Mouse (Mus musculus) left cerebral cortex, postnatal 14 days (tissue): ENCODE data around the gene Rpl34. TPM values are rescaled to one million over a fixed set of nuclear protein-coding genes. Genes with fewer than 3 reads are reported as not detected.
A peak's percentile ranks its signal among the peaks of the same experiment; 100 is the strongest.

Source experiments
- DNase-seq, 2 experiments: peaks; one replicate each; pipeline ENCODE4 v3.0.0; 2021 to 2022; ENCODE audit warnings: low spot score in 2 of 2, mixed read lengths in 1 of 2
- intact Hi-C: fragments of 180-260 bp; cut with DNase I; formaldehyde crosslinking; loops from one replicate; pipeline ENCODE4 v1.15.1; 2025
- long read RNA-seq, 2 experiments: library from polyadenylated mRNA; stranded (forward); transcript quantifications; one replicate each; pipeline ENCODE4 v2.0.0; 2021
- total RNA-seq, 2 experiments: library from RNA; stranded (reverse); gene quantifications; 2 replicates each; pipeline ENCODE4 v1.2.3; 2021

Gene Rpl34
- total RNA-seq: 100 to 1,000 TPM; 288 to 297 TPM
- long read RNA-seq, experiment 1, transcript Rpl34-202 (5 exons, 480 nt): major isoform, 37 of 59 reads
- long read RNA-seq, experiment 1, transcript Rpl34-201 (5 exons, 624 nt): minor isoform, 14 of 59 reads
- long read RNA-seq, experiment 1, partial matches to known transcripts: 1 of 59 reads
- long read RNA-seq, experiment 1, other reads (novel, unspliced or antisense): 5 of 59 reads
- long read RNA-seq, experiment 2, transcript Rpl34-202 (5 exons, 480 nt): major isoform, 33 of 44 reads
- long read RNA-seq, experiment 2, transcript Rpl34-201 (5 exons, 624 nt): minor isoform, 7 of 44 reads
- long read RNA-seq, experiment 2, partial matches to known transcripts: 2 of 44 reads
- long read RNA-seq, experiment 2, other reads (novel, unspliced or antisense): 2 of 44 reads

GRCm38 (mm10) chr3:130730189-130730653 is at the start of gene Rpl34:
Gene Rpl34 (minus strand): TSS chr3:130730398.
- intact Hi-C loops: no loop called here
- peak; percentile 96 to 97 for DNase-seq

- intact Hi-C loops: no loop called here
- no peak for DNase-seq
Observed at GRCm38 (mm10) chr3:130768172-130768571, 38.0 kb upstream of the Rpl34 start.

GRCm38 (mm10) chr3:130764091-130764490 is 33.9 kb upstream of the Rpl34 start:
- DNase-seq: no peak
- intact Hi-C loops: no loop called here

GRCm38 (mm10) chr3:130760711-130761435 is 30.7 kb upstream of the Rpl34 start:
- intact Hi-C loops: loop anchor here (2.0 kb wide), 1 partner anchor 476 kb away; no protein-coding TSS in a partner anchor
- DNase-seq: peak; percentile 51 to 79

GRCm38 (mm10) chr3:130758157-130758841 is 28.1 kb upstream of the Rpl34 start:
- DNase-seq: no peak
- intact Hi-C loops: no loop called here

GRCm38 (mm10) chr3:130757117-130757852 is 27.1 kb upstream of the Rpl34 start:
- intact Hi-C loops: no loop called here
- DNase-seq: no peak

GRCm38 (mm10) chr3:130749206-130749605 is 19.0 kb upstream of the Rpl34 start:
- no peak for DNase-seq
- intact Hi-C loops: no loop called here

- intact Hi-C loops: no loop called here
- no peak for DNase-seq
Observed at GRCm38 (mm10) chr3:130746673-130747619, 16.7 kb upstream of the Rpl34 start.

- intact Hi-C loops: no loop called here
- no peak for DNase-seq
Observed at GRCm38 (mm10) chr3:130737652-130738361, 7.6 kb upstream of the Rpl34 start.

GRCm38 (mm10) chr3:130736758-130737157 is 6.6 kb upstream of the Rpl34 start:
- DNase-seq: no peak
- intact Hi-C loops: no loop called here

- intact Hi-C loops: loop anchor here (2.0 kb wide), 1 partner anchor 15 kb away; no protein-coding TSS in a partner anchor
- peak; percentile 52 to 76 for DNase-seq
Observed at GRCm38 (mm10) chr3:130729472-130730188, 568 bp downstream of the Rpl34 start.

GRCm38 (mm10) chr3:130727676-130728075 is 2.5 kb downstream of the Rpl34 start:
- intact Hi-C loops: loop anchor here (2.0 kb wide), 1 partner anchor 13 kb away; no protein-coding TSS in a partner anchor

GRCm38 (mm10) chr3:130727036-130727435 is 3.2 kb downstream of the Rpl34 start:
- intact Hi-C loops: no loop called here

More at GRCm38 (mm10) chr3:130727676-130728075, 2.5 kb downstream of the Rpl34 start:
- DNase-seq: no peak

GRCm38 (mm10) chr3:130725718-130726117 is 4.5 kb downstream of the Rpl34 start:
- intact Hi-C loops: no loop called here

More at GRCm38 (mm10) chr3:130727036-130727435, 3.2 kb downstream of the Rpl34 start:
- DNase-seq: no peak

GRCm38 (mm10) chr3:130722733-130723478 is 7.3 kb downstream of the Rpl34 start:
- intact Hi-C loops: no loop called here
- DNase-seq: no peak

More at GRCm38 (mm10) chr3:130725718-130726117, 4.5 kb downstream of the Rpl34 start:
- no peak for DNase-seq

GRCm38 (mm10) chr3:130720225-130720624 is 10.0 kb downstream of the Rpl34 start:
- no peak for DNase-seq
- intact Hi-C loops: no loop called here
